Mouse (Mus musculus): ENCODE results near the gene Pla2g12b.
"Not testable (repeated sequence)": the region's sequence is repeated elsewhere in the genome, so short reads cannot be mapped to it uniquely, and the experiment has no call there.

The Pla2g12b gene

DNA sequence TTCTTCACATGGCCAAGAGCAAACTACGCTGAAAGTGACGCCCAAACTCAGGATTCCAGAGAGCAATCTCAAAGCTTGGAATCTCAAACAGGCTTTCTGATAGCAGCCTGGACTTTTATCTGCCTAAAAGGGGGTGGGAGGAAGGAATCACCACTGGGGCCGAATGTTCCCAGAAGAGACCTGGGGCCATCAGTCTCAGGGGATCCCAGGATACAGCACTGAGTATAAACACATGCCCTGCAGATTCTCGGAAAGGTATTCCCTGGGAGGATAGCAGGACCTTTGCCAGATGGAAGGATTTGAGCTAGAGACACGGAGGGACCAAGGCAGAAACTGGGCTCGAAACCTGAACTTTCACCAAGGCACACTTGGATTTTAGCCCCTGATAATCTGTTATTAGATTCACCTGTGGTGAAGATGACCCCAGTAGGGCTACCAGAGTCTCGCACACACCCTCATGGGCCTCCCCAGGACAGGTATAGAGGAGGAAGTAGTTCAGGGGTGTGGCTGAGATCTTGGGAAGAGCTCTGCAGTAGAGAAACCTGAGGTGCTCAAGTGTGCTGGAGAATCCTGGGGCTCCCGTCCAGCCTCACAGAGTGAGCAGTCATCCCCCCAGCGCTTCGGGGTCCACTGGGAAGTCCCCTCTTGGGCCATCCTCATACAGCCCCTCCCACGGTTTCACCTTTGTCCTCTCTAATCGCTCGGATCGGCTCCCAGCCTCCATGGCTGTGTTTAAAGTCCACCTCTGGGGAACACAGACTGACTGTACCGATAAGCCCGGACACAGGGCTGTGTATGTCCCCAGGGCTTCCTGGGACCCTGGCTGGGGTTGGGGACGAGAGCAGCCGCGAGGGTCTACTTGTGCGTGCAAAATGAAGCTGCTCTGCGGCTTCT lies at the start of gene Pla2g12b:
Gene Pla2g12b (plus strand): TSS at position 762 of the 894 bp plus-strand sequence.
- no peak for DNase-seq (ENCODE audit: low read depth)

- no peak for DNase-seq (ENCODE audit: low read depth)
Measured at GRCm38 (mm10) chr10:59354120-59354519, 49.3 kb upstream of the Pla2g12b start.

- no peak for DNase-seq (ENCODE audit: low read depth)
Measured at GRCm38 (mm10) chr10:59355020-59355419, 48.4 kb upstream of the Pla2g12b start.

- peak; percentile 56 for DNase-seq (ENCODE audit: low read depth)
Measured at GRCm38 (mm10) chr10:59358744-59359143, 44.7 kb upstream of the Pla2g12b start.

DNA sequence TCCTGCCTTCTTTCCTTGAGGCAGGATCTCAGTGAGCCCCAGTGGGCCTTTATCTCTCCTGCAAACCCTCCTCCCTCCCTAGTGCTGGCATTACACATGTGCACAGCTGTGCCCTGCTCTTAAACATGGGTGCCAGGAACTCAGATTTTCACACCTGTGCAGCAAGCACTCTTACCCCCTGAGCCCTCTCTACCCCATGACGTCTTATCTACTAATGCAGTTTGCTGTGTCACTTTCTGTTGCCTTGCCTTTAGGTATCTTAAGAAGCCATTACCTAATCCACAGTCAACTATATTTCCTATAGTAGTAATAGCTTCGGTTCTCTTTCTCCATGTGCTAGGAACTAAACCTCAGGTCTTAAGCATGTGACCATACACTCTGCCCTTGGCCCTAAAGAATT lies 40.3 kb upstream of the Pla2g12b start:
- no peak for DNase-seq (ENCODE audit: low read depth)

- no peak for DNase-seq (ENCODE audit: low read depth)
Measured at GRCm38 (mm10) chr10:59364551-59364950, 38.9 kb upstream of the Pla2g12b start.

- no peak for DNase-seq (ENCODE audit: low read depth)
Measured at GRCm38 (mm10) chr10:59365804-59366589, 37.5 kb upstream of the Pla2g12b start.

DNA sequence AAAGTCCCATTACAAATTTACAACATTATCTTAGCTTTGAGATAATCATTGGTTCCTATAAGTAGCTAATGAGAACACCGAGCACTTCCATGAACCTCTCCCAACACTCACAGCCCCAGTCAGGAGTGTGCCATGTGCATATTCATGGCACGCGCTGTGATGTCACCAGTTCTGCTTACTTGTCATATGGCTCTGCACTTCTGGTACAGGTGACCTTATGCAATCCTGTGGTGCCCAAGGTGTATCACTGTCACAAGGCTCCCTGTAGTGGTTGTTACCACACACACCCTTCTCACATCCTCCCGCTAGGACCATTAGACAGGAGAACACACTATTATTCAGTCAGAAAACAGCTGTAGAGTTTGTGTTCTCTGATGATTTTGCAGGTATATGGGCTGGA lies 36.7 kb upstream of the Pla2g12b start:
- DNase-seq (ENCODE audit: low read depth) = no peak

DNA sequence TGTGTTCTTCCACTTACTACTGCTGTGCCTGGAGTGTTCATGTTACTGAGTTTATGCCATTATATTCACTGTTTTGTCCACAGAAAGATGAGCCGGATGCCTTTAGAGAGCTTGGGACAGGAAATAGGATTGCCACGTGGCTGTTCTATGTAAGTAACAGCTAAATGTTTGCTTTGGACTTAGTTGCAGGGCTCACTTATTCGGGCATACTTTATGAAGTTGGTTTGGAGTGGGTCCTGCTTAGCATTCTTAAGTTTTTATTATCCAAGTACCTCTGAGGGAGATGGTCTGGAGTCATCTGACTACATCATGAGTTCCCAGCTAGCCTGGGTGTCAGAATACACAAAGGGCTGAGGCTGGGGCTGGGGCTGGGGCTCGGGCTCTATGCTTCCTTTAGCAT lies 36.3 kb upstream of the Pla2g12b start:
- no peak for DNase-seq (ENCODE audit: low read depth)

- DNase-seq (ENCODE audit: low read depth) = no peak
Measured at GRCm38 (mm10) chr10:59368729-59369128, 34.7 kb upstream of the Pla2g12b start.

- no peak for DNase-seq (ENCODE audit: low read depth)
Measured at GRCm38 (mm10) chr10:59369426-59369825, 34.0 kb upstream of the Pla2g12b start.

GRCm38 (mm10) chr10:59377906-59378305 lies 25.6 kb upstream of the Pla2g12b start:
- DNase-seq (ENCODE audit: low read depth) = no peak

- DNase-seq (ENCODE audit: low read depth) = no peak
Measured at GRCm38 (mm10) chr10:59378728-59379127, 24.7 kb upstream of the Pla2g12b start.

GRCm38 (mm10) chr10:59379927-59380326 lies 23.5 kb upstream of the Pla2g12b start:
- DNase-seq (ENCODE audit: low read depth) = no peak

DNA sequence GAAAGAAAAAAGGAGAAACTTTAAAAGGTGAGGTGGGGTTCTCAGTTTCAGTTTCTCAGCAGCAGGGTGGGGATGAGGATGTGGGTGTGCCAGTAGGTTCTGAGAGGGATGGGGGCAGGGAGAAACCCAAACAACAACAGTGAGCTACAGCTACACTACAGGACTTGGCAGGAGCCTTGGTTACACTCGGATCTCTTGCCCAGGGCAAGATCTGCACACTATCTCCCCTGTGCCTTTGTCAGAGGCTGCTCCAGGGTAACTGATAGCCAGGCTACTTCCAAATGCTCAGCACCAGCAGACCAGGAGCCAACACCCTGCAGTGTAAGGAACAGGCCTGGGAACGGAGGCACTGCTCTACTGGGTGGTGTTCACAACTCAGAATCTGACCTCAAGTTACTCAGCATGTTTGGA lies 23.0 kb upstream of the Pla2g12b start:
- no peak for DNase-seq (ENCODE audit: low read depth)

DNA sequence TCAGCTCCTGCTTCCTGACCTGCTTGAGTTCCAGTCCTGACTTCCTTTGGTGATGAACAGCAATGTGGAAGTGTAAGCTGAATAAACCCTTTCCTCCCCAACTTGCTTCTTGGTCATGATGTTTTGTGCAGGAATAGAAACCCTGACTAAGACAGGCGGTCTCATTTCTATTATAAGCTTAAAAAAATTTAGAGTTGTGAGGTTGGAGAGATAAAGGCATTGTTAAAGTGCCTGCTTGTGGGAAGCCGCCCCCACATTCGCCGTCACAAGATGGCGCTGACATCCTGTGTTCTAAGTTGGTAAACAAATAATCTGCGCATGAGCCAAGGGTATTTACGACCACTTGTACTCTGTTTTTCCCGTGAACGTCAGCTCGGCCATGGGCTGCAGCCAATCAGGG lies 21.9 kb upstream of the Pla2g12b start:
- DNase-seq (ENCODE audit: low read depth) = not testable (repeated sequence)

DNA sequence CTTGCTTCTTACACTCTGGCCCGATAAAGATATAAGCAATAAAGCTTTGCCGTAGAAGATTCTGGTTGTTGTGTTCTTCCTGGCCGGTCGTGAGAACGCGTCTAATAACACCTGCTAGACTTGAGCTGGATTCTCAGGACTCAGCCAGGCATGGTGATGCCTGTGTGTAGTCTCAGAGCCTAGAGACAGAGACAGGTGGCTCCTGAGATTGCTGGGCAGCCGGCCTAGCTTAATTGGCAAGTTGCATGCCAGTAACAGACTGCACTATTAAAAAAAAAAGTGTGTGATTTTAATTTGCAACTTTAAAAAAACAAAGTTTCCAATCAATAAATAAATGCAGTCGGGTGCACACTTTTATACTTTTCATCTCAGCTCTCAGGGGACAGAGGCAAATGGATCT lies 16.5 kb upstream of the Pla2g12b start:
- DNase-seq (ENCODE audit: low read depth) = no peak

- no peak for DNase-seq (ENCODE audit: low read depth)
Measured at GRCm38 (mm10) chr10:59389652-59390051, 13.8 kb upstream of the Pla2g12b start.

DNA sequence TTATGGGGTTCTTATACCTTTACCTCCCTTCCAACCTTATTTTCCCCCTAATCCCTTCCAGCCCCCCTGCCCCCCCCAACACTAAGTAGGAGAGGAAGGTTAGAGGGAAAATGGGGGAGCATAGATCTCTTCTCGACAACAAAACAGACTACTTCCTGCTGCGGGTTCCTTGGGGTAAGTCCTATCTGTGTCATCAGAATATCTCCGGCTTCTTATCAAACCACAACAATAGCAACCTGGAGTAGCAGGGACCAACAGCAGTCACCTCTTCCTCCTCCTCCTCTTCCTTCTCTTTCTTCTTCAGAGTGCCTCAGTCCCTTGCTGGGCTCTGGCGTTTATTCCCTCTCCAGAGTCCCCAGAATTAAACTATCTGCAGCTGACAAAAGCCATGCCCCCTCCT lies 11.6 kb upstream of the Pla2g12b start:
- DNase-seq (ENCODE audit: low read depth) = no peak

DNA sequence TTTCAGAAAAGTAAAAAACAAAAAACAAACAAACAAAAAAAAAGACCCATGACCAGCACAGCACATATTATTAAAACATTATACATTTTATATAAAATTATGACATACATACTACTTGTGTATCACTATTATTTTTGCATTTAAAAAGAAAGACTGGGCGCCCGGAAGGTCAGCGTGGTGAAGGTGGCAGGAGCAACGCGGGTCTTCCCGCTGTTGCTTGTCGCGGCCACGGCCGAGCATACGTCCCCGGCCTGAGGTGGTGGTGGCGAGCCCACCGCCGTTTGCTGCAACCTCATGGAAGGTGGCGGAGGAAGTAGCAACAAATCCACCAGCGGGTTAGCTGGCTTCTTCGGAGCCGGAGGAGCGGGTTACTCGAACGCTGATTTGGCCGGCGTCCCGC lies 8.0 kb upstream of the Pla2g12b start, which contains the start of gene Gm10273:
Gene Gm10273 (plus strand): TSS at position 172 of the 400 bp plus-strand sequence.
- DNase-seq (ENCODE audit: low read depth) = not testable (repeated sequence)

DNA sequence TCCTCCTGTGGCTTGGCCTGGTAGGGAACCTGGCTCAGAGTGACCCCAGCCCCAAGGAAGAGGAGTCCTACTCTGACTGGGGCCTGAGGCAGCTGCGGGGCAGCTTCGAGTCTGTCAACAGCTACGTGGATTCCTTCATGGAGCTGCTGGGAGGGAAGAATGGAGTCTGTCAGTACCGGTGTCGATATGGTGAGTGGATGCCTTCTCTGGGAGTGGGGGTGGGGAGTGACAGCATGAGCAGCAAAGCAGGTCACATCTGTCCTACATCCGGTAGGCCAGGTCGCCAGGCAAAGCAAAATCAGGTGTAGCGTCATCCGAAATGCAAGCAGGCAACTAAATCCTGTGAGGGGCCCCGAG lies 311 bp downstream of the Pla2g12b start:
- DNase-seq (ENCODE audit: low read depth) = no peak

DNA sequence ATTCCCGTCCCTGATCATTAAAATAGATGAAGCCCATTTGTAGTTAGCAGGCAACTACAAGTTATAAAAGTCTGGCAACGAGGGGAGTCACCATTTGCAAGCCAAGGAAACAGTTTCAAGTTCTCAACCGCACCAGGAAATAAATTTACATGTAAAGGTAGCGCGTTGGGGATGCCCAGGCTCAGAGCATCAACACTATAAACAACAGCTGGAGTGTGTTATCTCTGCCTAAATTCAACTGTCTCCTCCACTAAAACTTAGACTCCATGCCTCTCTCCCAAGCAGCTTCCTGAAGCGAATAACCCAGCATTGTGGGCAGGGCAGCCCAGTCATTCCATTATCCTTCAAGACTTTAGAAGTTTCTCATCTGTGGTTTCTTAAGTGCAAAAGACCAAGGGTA lies 5.0 kb downstream of the Pla2g12b start:
- no peak for DNase-seq (ENCODE audit: low read depth)

DNA sequence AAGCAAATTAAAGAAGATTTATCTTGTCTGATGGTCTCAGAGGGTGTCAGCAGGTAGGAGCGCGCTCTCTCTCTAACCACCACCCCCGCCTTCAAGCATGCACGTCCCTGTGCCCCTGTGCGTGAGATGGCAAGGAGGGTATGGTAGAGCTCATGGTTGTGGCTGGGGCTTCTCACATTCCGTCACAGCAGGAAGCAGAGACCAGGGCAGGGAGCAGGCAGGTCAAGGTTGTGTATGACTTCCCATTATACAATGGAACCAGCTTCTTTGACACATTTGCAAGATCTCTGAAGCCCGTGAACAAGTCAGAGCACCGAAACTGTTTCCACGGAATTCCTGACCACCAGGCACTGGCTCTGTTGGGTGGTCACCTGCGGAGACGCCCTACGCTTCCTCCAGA lies 6.8 kb downstream of the Pla2g12b start:
- no peak for DNase-seq (ENCODE audit: low read depth)
